Mouse (Mus musculus) CH12.LX (cell line): ENCODE data around the gene Tacc2.
"Not testable (repeated sequence)": the region's sequence is repeated elsewhere in the genome, so short reads cannot be mapped to it uniquely, and the experiment has no call there.

Experiments
- CHD1 ChIP-seq: IDR thresholded peaks from 2 replicates; pipeline ENCODE4 v1.6.1; 2012; ENCODE audit warnings: low read depth, low read length, improper control_type of control experiment, inconsistent platforms
- EP300 ChIP-seq: IDR thresholded peaks from 2 replicates; pipeline ENCODE4 v1.6.1; 2011; ENCODE audit warnings: low read length, improper control_type of control experiment
- MAFK ChIP-seq: IDR thresholded peaks from 2 replicates; pipeline ENCODE4 v1.6.1; 2011; ENCODE audit warnings: low read length, improper control_type of control experiment; ENCODE audit not compliant: insufficient replicate concordance
- POLR2AphosphoS2 ChIP-seq: IDR thresholded peaks from 2 replicates; pipeline ENCODE4 v1.6.1; 2011; ENCODE audit warnings: low read depth, low read length, improper control_type of control experiment

DNA sequence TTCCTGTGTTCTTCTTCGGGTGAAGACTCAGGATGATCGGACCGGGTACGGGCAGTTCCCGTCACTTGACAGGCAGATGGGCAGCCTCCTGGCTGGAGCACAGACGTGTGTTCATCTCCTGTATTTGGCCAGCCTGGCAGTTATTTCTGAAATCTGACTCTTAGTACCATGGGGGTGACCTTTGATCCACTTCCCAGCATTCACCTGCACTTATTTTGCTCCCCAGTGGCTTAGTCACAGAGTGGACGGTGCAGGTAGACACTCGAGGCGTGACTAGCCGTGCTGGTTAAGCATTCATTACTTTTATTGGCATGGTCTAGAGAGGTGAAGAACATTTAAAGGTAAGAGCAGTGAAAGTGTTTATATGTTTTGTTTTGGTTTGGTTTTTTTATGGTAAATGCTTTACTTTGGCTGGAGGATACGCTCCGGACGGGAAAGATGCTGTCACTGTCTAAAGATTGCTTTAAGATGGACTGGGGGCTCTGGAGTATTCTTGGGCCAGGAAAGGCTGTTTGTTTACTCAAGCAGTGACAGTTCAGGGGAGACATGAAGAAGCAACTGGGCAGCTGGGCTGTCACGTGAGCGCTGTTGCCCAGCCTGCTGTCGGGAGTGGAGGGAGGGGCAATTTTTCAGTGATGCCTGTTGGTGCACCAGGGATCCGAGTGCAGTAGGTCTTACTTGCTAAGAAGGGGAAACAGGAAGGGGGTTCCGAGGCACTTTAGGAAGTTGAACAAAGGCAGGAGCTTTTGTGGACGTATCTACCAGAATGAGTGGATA, 19.0 kb downstream of the Tacc2 start:
- TF ChIP-seq CHD1, EP300, POLR2AphosphoS2, MAFK: not testable (repeated sequence)
